Mouse (Mus musculus) liver (tissue): ENCODE data around the gene Olfr110.
"Not testable (repeated sequence)": the region's sequence is repeated elsewhere in the genome, so short reads cannot be mapped to it uniquely, and the experiment has no call there.

Experiments
- DNase-seq: peaks from one replicate; pipeline ENCODE4 v3.0.0-alpha.2; 2020; ENCODE audit warnings: mixed read lengths

Gene Olfr110

DNA sequence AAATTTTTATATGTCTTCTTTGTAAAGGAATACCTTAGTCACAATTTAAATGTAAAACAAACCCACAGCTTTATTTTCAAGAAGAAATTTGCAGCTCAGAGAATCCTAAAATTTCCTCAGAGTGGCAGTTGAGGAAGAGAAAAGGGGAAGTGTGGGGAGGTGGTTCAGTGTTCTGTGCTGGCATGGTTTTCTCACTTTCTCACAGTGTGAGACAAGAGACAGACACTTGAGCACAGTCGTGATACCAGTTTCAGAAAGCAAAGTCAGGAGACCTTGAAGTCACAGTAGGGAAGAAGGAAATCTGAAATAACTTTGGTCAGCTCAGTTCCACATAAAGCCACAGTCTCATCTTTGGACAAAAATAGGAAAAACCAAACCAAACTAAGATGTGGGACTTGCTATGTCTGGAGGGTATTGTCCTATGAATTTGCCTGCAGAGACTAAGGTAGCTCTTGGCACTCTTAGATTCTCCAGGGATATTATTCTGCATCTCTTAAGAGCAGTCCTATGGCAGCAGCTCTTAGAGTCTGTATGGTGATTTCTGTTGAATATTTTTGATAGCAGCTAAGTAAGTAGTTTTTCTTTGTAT, at the start of gene Olfr110:
Gene Olfr110 (plus strand): TSS at position 539 of the 589 bp plus-strand sequence.
- DNase-seq, result no peak

DNA sequence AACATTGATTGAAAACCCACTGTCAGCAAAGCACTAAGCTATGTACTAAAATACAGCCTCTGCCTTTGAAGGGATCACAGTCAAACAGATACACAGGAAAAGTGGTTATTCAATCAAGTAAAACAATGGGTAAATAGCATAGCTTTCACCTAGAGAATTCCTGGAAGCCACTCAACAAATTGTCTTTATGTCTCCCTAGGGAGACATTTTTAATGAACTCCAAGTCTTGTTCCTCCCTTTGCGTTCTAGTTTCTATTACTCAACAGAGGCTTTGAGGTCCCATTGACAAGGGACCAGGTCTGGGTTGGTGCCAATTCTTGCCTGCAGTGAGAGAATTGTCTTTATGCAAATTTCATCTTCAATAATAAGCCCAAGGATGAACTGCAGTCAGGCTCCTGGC, 47.1 kb upstream of the Olfr110 start, which contains the start of gene Olfr108:
Gene Olfr108 (plus strand): TSS at position 301 of the 400 bp plus-strand sequence.
- no peak for DNase-seq

DNA sequence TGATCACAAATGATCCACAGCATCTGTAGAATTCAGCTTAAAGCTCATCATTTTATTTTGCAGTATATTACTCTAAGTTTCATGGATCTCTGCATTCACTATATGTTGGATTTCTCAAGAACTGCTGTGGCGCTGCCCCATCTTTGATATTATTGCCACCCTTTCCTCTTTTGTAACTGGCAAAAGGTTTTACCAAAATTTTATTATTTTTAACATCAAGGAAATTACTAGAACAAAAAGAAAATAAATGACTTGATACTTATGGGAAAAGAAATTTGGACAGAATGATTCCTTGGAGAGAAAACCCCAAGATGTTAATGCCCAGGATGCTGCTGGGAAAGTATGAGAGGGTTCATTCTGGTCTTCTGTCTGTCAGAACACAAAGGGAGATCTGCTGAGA, 33.7 kb upstream of the Olfr110 start, which contains the start of gene Olfr109:
Gene Olfr109 (plus strand): TSS at position 301 of the 400 bp plus-strand sequence.
- no peak for DNase-seq

DNA sequence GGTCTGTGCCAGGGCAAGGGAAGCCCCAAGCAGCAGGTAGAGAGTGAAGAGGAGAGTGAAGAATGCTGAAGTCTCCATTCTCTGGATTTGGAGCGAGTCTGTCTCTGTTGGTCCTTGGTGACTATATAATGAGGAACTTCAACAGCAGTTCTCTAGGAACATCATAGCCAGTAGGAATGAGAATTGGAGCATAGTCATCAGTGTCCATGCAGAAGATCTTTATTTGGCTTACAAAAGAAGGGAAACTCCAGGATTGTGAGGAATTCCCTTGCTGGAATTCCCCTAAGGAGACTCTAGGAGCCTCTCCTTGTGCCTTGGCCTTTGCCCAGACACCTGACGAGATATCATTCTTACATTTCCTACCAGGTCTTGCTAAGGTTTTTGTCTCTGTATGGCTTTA, 8.8 kb upstream of the Olfr110 start, which contains the start of gene H2-M2:
Gene H2-M2 (minus strand): TSS at position 101 of the 400 bp plus-strand sequence.
- no peak for DNase-seq

DNA sequence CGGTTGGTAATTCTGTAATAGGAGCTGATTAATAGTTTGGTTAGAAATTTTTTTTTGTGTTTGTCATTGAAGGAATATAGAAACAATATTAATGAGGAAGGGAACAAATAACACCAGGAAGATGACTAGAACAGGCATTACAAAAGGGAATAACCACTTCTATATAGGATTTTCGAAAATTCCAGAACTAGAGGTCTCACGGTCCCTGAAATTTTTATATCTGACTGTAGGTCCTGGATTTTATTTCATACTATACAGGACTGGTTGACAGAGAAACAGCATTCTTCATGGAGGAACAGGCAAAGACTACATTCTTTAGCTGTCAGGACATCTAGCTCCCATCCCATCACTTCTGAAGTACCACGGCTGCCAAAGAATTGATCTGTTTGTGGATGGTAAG, 15.5 kb downstream of the Olfr110 start, which contains the start of gene Olfr111:
Gene Olfr111 (plus strand): TSS at position 301 of the 400 bp plus-strand sequence.
- DNase-seq, result no peak

DNA sequence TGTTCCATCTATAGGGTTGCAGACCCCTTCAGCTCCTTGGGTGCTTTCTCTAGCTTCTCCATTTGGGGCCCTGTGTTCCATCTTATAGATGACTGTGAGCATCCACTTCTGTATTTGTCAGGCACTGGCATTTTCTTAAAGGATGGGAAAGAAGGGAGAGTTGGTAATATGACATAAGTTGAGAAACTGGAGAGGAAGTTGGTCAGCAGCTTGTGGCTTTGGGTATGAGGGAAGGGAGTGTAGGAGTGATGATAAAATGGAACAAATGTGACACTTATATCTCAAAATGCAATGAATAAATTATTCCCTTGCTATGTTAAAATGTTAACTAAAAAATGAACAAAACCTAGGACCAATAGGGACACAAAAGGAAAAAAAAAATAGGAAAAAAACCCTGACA, 32.3 kb downstream of the Olfr110 start:
- DNase-seq, result not testable (repeated sequence)

DNA sequence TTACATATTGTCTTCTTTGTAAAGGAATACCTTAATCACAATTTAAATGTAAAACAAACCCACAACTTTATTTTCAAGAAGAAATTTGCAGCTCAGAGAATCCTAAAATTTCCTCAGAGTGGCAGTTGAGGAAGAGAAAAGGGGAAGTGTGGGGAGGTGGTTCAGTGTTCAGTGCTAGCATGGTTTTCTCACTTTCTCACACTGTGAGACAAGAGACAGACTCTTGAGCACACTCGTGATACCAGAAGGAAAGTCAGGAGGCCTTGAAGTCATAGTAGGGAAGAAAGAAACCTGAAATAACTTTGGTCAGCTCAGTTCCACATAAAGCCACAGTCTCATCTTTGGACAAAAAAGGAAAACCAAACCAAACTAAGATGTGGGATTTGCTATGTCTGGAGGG, 33.2 kb downstream of the Olfr110 start:
- not testable (repeated sequence) for DNase-seq

DNA sequence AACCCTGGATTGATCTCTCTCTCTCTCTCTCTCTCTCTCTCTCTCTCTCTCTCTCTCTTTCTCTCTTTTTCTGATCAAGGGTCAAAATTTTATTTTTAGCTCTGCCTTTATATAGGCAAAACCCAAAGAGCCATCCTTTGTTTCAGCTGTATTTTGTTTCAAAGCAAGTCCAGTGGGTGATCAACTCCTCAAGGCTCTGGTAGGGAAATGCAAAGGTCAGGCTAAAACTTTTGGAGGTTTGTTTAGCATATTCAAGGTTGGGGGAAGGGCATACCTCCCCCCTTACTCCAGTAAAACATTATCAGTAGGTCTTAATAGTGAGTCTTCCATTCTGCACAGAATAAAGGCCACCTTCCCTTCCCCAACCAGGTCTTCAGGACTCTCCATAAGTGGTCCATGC, 42.9 kb downstream of the Olfr110 start:
- no peak for DNase-seq

DNA sequence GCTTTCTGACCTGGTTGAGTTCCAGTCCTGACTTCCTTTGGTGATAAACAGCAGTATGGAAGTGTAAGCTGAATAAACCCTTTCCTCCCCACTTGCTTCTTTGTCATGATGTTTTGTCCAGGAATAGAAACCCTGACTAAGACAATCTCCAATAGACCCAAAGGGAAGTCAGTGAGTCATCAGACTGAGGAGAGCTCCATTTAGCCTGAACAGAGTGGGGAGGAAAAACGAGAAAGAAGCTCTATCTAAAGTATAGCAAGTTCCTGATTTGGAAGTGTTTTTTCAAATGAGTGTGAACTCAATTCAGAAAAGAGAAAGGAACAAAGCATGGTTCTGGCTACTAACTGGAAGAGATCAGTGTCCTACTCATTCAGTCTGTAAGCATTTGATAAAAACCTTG, 46.1 kb downstream of the Olfr110 start:
- DNase-seq, result not testable (repeated sequence)

DNA sequence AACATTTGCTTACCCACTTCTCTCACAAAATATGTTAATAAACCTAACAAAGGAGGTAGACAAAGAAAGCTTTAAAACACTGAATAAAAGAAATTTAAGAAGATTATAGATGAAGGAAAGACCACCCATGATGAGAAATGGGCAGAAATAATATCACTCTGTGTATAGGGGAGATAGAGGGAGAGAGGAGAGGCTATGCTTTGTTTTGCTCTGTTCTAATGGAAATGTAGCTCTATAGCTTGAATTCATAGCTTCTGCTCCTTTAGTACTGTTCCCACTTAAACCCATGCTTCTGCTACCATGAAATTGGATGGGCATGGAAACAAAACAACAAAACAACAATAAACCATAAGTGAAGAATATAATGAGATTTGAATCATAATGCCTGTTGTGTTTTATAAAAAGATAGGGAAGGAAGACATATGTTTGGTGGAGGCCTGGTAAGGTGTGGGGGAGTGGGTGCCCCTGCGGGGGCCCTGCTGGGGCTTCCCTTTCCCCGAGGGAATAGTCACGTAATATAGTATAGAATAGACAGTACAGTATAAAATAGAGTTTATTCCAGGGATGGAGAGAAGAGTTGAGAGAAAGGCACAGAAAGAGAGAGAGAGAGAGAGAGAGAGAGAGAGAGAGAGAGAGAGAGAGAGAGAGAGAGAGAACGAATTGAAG, 49.3 kb downstream of the Olfr110 start:
- DNase-seq, result no peak

DNA sequence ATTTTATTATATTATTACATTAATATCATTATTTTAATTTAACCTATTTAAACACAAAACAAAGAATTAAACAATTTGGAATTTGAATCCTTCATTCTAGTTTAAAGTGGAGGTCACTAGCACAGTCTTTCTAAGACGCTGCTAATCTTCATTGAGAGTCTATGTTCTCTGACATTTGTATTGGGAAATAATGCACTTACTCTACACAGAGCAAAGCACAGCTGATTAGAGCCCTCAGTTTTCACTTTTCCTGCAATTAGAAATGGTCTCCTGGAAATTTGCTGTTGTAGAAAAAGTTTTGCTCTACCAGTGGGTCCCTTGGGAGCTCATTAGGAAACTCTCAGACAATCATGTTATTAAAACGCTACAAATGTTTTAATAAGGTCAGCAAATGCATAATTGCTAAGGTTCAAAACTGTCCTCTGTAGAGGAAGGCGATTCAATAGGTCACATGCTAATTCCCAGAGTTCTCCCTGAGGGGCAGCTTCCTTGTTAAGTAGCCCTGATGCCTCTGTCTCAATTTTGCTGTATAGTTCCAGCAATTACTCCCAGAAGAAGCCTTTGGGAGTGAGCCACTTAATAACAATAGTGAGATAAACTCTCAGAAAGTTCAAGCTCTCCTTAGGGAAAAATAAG, 51.6 kb downstream of the Olfr110 start:
- no peak for DNase-seq
